Mouse (Mus musculus) G1E (cell line): Measurements from ENCODE around the gene Grin1. TPM values are rescaled to one million over a fixed set of nuclear protein-coding genes. Genes with fewer than 3 reads are reported as not detected.

ENCODE experiments used
- ATAC-seq: 2 replicates; pipeline ENCODE4 v1.8.0; 2016; ENCODE audit warnings: mild to moderate bottlenecking; ENCODE audit not compliant: insufficient number of reproducible peaks, poor library complexity, low FRiP score, severe bottlenecking; ENCODE audit errors: extremely low read depth
- DNase-seq: peaks from one replicate; pipeline ENCODE4 v3.0.0; 2012; ENCODE audit warnings: low spot score
- H3K27me3 ChIP-seq: 2 replicates; pipeline ENCODE4 v1.6.1; 2012; ENCODE audit warnings: mild to moderate bottlenecking, low read length, inconsistent platforms; ENCODE audit not compliant: insufficient read depth
- H3K36me3 ChIP-seq: replicated peaks from 2 replicates; pipeline ENCODE3; 2012; ENCODE audit warnings: mild to moderate bottlenecking, inconsistent platforms
- H3K4me1 ChIP-seq: 2 replicates; pipeline ENCODE4 v1.6.1; 2012; ENCODE audit warnings: low read depth, low read length, inconsistent platforms, mixed read lengths; ENCODE audit not compliant: insufficient read depth
- H3K4me3 ChIP-seq: 2 replicates; pipeline ENCODE4 v1.5.1; 2012; ENCODE audit warnings: low read depth, mild to moderate bottlenecking, inconsistent platforms, low read length, moderate library complexity, mixed read lengths
- H3K9me3 ChIP-seq: replicated peaks from 2 replicates; pipeline ENCODE4 v1.6.1; 2012; ENCODE audit warnings: inconsistent platforms
- CTCF ChIP-seq: IDR thresholded peaks from 2 replicates; pipeline ENCODE4 v1.5.1; 2012; ENCODE audit warnings: low read depth, low read length, inconsistent platforms, mixed read lengths
- GATA1 ChIP-seq: IDR thresholded peaks from 2 replicates; pipeline ENCODE4 v1.6.1; 2012; ENCODE audit warnings: borderline replicate concordance, low read length, inconsistent platforms, mixed read lengths
- GATA2 ChIP-seq: IDR thresholded peaks from 2 replicates; pipeline ENCODE4 v1.6.1; 2012; ENCODE audit warnings: low read depth, low read length, inconsistent platforms, borderline replicate concordance
- POLR2AphosphoS5 ChIP-seq: IDR thresholded peaks from 2 replicates; pipeline ENCODE4 v1.6.1; 2012; ENCODE audit warnings: low read depth, low read length, inconsistent platforms; ENCODE audit not compliant: insufficient replicate concordance
- TAL1 ChIP-seq: conservative IDR thresholded peaks from 2 replicates; pipeline ENCODE4 v1.6.1; 2012; ENCODE audit warnings: low read depth, low read length, inconsistent platforms, mixed read lengths
- polyA plus RNA-seq: library from polyadenylated mRNA; stranded (reverse); fragments of >175 nt; gene quantifications from 2 replicates; pipeline ENCODE4 v1.2.3, GENCODE M21; 2012
- total RNA-seq, 2 experiments: library from RNA; stranded (forward) in 1 of 2; stranded (reverse) in 1 of 2; fragments of 200-1000 nt in 1 of 2; fragments of >200 nt in 1 of 2; fragmentation: Nextera tagmentation in 1 of 2; gene quantifications; 2 replicates each; pipeline ENCODE4 v1.2.3; 2014 to 2017

Gene Grin1
- total and polyA plus RNA-seq, 3 experiments = 0.33 to 1.7 (median 0.73) TPM

DNA sequence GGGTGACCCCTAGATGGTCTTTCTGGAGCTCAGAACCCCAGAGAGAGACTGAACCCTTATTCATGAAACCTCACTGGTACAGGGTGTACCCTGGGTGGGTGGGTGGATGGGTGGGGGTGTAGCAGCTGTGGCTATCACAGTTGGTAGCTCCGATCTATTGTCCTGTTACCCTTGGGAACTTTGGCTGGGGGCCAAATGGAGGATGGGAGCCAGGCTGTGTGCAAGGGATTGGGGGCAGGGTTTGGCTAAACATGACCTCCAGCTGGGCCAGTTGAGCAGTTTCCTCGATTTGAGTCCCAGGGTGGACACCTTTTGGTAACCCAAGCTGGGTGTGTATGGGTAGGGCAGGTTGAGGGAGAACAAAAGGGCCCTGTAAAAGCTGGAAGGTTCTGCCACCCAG, 52.3 kb downstream of the Grin1 start:
- no peak for TF ChIP-seq TAL1
- no peak for TF ChIP-seq CTCF
- TF ChIP-seq POLR2AphosphoS5 = no peak
- no peak for TF ChIP-seq GATA1
- no peak for TF ChIP-seq GATA2
- DNase-seq (no peak), ATAC-seq (no peak)
- Histone ChIP-seq H3K27me3 (no peaks in the 10 kb centered on the region), H3K9me3 (no peaks in the 10 kb centered on the region), H3K4me1 (peaks cover 95% of the 10 kb centered on the region), H3K4me3 (peak overlapping the region; percentile 89; the same call in 1 of the 2 replicates), H3K36me3 (peaks cover 81% of the 10 kb centered on the region)

DNA sequence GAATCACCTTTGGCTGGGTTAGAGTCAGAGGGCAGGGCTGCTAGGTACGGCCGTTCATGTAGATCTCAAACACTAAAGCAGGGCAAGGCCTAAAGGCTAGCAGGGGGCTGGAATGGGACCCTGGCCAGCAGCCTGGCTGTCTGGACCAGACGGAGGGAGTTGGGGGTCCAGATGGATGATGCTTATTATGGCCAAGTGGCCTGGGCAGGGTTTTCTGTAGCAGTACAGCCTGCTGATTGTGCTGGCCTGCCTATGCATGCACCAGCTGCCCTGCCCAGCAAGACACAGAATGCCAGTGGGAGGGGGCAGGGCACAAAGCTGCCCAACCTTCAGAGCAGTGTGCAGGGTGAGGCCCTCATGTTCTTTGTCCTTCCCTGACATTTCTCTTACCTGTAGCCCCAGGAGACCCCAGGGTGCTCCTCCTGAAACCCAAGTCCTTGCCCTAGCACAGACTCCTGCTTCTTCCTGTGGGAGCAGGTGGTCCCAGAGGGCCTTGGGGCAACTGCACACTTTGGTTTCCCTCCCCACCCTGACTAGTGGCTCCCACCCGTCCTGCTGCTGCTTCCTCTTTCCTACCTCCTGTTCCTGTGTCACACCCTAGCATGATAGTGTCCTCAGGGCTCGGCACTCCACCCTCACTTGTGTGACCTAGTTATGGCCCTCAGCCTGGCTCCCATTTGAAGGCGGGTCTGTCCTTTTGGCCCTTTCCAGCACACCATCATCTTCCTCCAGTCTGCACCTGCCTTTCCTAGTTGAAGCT, 52.9 kb downstream of the Grin1 start:
- Histone ChIP-seq H3K4me3 (peak overlapping the region; percentile 89), H3K9me3 (no peaks in the 10 kb centered on the region), H3K36me3 (peaks cover 75% of the 10 kb centered on the region), H3K27me3 (no peaks in the 10 kb centered on the region), H3K4me1 (peaks cover 95% of the 10 kb centered on the region)
- ATAC-seq = peak; percentile 41; the same call in 1 of the 2 replicates
- peak; percentile 86 for DNase-seq
- TF ChIP-seq TAL1 = no peak
- TF ChIP-seq GATA2 = no peak
- no peak for TF ChIP-seq POLR2AphosphoS5
- TF ChIP-seq GATA1 = no peak
- TF ChIP-seq CTCF = no peak

DNA sequence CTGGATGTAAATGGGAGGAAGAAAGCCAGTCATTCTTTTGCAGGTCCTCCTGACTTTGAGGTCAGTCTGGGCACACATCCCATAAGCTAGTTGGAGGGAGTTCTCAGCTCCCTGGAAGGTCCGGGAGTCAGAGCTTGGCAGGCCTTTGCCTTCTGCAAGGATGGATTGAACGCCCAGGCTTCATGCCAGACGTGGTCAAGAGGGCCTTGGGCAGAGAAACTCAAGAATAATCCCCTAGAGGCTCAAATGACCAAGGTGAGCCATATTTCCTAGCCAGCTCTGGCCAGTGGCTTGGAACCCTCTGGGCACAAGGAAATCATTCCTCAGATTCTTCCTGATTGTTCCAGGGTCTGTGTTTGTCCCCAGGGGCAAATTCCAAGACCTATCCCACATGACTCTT, 54.1 kb downstream of the Grin1 start:
- Histone ChIP-seq H3K9me3 (no peaks in the 10 kb centered on the region), H3K27me3 (no peaks in the 10 kb centered on the region), H3K4me3 (peak overlapping the region; percentile 89; the same call in 1 of the 2 replicates), H3K4me1 (peaks cover 83% of the 10 kb centered on the region), H3K36me3 (peaks cover 63% of the 10 kb centered on the region)
- ATAC-seq (no peak), DNase-seq (no peak)
- TF ChIP-seq GATA2 = no peak
- TF ChIP-seq POLR2AphosphoS5 = no peak
- TF ChIP-seq TAL1 = no peak
- no peak for TF ChIP-seq GATA1
- TF ChIP-seq CTCF = no peak

DNA sequence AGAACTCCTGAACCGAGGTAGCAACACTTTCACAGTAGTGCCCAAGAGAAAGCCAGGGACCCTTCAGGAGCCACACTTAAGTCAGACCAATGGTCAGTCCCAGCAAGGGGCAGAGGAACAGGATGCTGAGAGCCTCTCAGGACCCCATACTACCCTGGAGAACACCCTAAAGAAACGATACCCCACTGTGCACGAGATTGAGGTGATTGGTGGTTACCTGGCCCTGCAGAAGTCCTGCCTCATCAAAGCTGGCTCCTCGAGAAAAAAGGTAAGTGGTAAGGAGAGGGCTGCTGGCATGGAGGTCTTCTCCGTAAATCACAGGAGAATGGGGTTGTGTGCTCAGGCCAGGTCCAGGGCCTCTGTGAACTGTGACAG, 54.7 kb downstream of the Grin1 start:
- no peak for DNase-seq
- peak overlapping the region; percentile 89; the same call in 1 of the 2 replicates for H3K4me3 ChIP-seq
- TF ChIP-seq GATA2 (no peak), TAL1 (no peak), GATA1 (no peak), CTCF (no peak), POLR2AphosphoS5 (no peak)

DNA sequence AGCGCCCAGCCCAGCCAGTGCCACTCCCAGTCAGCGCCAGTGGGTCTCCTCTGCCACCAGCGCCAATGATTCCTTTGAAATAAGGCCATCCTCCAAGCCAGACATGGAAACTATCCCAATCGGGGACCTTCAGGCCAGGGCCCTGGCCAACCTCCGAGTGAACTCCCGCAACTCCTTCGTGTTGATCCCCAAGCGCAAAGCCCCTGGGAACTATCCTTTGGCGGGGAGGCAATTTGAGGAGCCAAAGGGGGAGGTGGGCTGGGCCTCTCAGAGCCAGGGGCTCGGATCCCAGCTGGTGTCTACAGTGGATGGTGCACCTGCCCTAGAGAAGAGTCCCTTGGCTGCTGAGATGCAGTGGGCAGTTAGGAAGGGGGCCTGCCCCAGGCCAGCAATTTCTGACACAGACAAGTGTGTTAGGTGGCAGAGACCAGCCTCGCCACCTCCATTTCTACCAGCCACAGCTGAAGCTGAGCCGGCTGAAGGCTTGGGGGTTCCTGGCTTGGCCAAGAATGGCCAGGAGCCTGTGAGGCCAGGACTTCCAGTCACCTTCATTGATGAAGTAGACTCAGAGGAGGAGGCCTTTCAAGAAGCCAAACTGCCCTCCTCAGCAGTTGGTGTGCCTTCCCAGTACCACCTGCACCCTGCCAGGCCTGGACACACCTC, 55.2 kb downstream of the Grin1 start:
- peaks cover 56% of the 10 kb centered on the region for H3K36me3 ChIP-seq
- no peak for ATAC-seq
- no peaks in the 10 kb centered on the region for H3K27me3 ChIP-seq
- peaks cover 74% of the 10 kb centered on the region for H3K4me1 ChIP-seq
- no peak for DNase-seq
- H3K4me3 ChIP-seq = peak overlapping the region; percentile 89
- H3K9me3 ChIP-seq = no peaks in the 10 kb centered on the region
- no peak for TF ChIP-seq GATA2
- TF ChIP-seq CTCF = no peak
- no peak for TF ChIP-seq GATA1
- TF ChIP-seq POLR2AphosphoS5 = no peak
- TF ChIP-seq TAL1 = no peak

More for the DNA sequence above, 54.7 kb downstream of the Grin1 start:
- peaks cover 79% of the 10 kb centered on the region for H3K4me1 ChIP-seq
- no peaks in the 10 kb centered on the region for H3K9me3 ChIP-seq
- no peaks in the 10 kb centered on the region for H3K27me3 ChIP-seq
- ATAC-seq = no peak
- H3K36me3 ChIP-seq = peaks cover 60% of the 10 kb centered on the region

DNA sequence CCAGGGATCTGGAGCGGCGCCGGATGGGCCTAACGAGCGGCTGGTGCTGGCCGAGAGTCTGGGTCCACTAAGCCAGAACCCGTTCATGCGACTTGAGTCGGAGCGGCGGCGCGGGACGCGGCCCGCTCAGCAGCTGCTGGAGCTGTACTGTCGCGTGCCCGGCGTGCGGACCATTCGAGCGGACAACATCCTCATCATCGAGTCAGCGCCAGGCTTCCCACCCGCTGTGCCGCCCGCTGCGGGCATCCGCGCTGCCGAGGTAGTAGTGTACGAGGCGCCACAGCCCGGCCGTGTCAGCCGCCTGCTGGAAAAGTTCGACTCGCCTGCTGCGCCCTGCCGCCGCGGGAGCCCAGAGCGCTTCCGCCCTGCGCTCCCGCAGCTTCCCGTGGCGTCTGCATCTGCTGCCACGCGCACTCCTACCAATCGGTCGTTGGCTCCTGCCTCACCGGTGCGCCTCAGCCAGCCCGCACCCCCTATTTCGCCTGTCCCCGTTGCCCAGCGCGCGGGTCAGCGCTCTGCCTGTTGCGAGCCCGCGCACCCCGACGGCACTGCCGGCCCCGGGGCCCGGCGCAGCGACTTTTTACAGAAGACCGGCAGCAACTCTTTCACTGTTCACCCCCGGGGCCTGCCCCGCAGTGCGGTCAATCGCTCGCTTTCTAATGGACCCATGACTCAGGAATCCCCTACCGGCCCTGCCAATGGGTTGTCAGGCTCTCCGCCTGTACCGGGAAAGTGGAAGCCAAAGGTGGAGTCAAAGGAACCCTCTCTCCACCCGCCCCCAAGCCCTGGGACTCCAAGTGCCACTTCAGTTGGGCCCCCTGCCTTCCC, 56.0 kb downstream of the Grin1 start:
- Histone ChIP-seq H3K36me3 (peaks cover 52% of the 10 kb centered on the region), H3K9me3 (no peaks in the 10 kb centered on the region), H3K27me3 (no peaks in the 10 kb centered on the region), H3K4me1 (peaks cover 70% of the 10 kb centered on the region), H3K4me3 (peak overlapping the region; percentile 89)
- DNase-seq (no peak), ATAC-seq (no peak)
- TF ChIP-seq GATA1 = no peak
- TF ChIP-seq CTCF = no peak
- no peak for TF ChIP-seq POLR2AphosphoS5
- TF ChIP-seq TAL1 = no peak
- no peak for TF ChIP-seq GATA2
